Mouse (Mus musculus) gastrocnemius, postnatal 25 days (tissue): Measurements from ENCODE around the gene Zbtb3. TPM values are rescaled to one million over a fixed set of nuclear protein-coding genes. Genes with fewer than 3 reads are reported as not detected.
A peak's percentile ranks its signal among the peaks of the same experiment; 100 is the strongest.

Experiments used
- DNase-seq: peaks from one replicate; pipeline ENCODE4 v3.0.0; 2022
- total RNA-seq, 2 experiments: library from RNA; stranded (reverse); gene quantifications; 1 replicate in 1 of 2; 2 replicates in 1 of 2; pipeline ENCODE4 v1.2.3; 2021

Gene Zbtb3
- total RNA-seq, 2 experiments from 2014 or later: 0.43 to 0.56 TPM

GRCm38 (mm10) chr19:8839908-8840791 is 37.8 kb downstream of the Zbtb3 start:
- peak; percentile 57 for DNase-seq

- DNase-seq: no peak
Observed at GRCm38 (mm10) chr19:8841012-8841411, 38.7 kb downstream of the Zbtb3 start.

- no peak for DNase-seq
Observed at GRCm38 (mm10) chr19:8842961-8843360, 40.6 kb downstream of the Zbtb3 start.

- peak; percentile 44 for DNase-seq
Observed at GRCm38 (mm10) chr19:8844371-8845129, 42.2 kb downstream of the Zbtb3 start.

- DNase-seq: no peak
Observed at GRCm38 (mm10) chr19:8848356-8848755, 46.0 kb downstream of the Zbtb3 start.

- DNase-seq: peak; percentile 78
Observed at GRCm38 (mm10) chr19:8850402-8850901, 48.1 kb downstream of the Zbtb3 start, which contains the start of gene Lrrn4cl. Gene Lrrn4cl (plus strand): TSS chr19:8850768.

GRCm38 (mm10) chr19:8851639-8852038 is 49.3 kb downstream of the Zbtb3 start:
- DNase-seq: no peak

- DNase-seq: peak; percentile 70
Observed at GRCm38 (mm10) chr19:8852236-8852928, 50.0 kb downstream of the Zbtb3 start.

- DNase-seq: no peak
Observed at GRCm38 (mm10) chr19:8853117-8853516, 50.8 kb downstream of the Zbtb3 start.

Other genes with a start within 250 kb of the Zbtb3 start
- not detected for gene Slc22a8, start 211.3 kb upstream of the Zbtb3 start, total RNA-seq
- gene Slc22a6, start 184.5 kb upstream of the Zbtb3 start, total RNA-seq: not detected
- gene Chrm1, start 138.8 kb upstream of the Zbtb3 start, total RNA-seq: not detected
- gene Slc3a2, start 79.2 kb upstream of the Zbtb3 start, total RNA-seq: 10 to 100 TPM; 26.7 to 34.6 TPM
- gene Wdr74, start 66.7 kb upstream of the Zbtb3 start, total RNA-seq: 10 to 100 TPM; 16.9 to 18.2 TPM
- not detected for gene 1700092M07Rik, start 61.8 kb upstream of the Zbtb3 start, total RNA-seq
- gene Stx5a, start 61.1 kb upstream of the Zbtb3 start, total RNA-seq: 10 to 100 TPM; 20.9 to 21.6 TPM
- gene Nxf1, start 45.5 kb upstream of the Zbtb3 start, total RNA-seq: 10 to 100 TPM; 32.4 to 33.8 TPM
- gene Tmem223, start 31.6 kb upstream of the Zbtb3 start, total RNA-seq: 10 to 100 TPM; 82.8 to 87.5 TPM
- gene Tmem179b, start 28.1 kb upstream of the Zbtb3 start, total RNA-seq: 1 to 10 TPM; 8.3 to 9.8 TPM
- 1 to 10 TPM; 4.8 to 5.8 TPM for gene Taf6l, start 16.1 kb upstream of the Zbtb3 start, total RNA-seq
- 10 to 100 TPM; 29.3 to 34.7 TPM for gene Polr2g, start 4.0 kb upstream of the Zbtb3 start, total RNA-seq
- gene Ttc9c, start 16.8 kb downstream of the Zbtb3 start, total RNA-seq: 10 to 100 TPM; 10.9 to 13.1 TPM
- gene Hnrnpul2, start 17.5 kb downstream of the Zbtb3 start, total RNA-seq: 10 to 100 TPM; 34.7 to 38.6 TPM
- not detected for gene AC129217.1, start 27.2 kb downstream of the Zbtb3 start, total RNA-seq
- gene Bscl2, start 34.9 kb downstream of the Zbtb3 start, total RNA-seq: 10 to 100 TPM; 15.7 to 20.8 TPM
- not detected for gene Gng3, start 36.6 kb downstream of the Zbtb3 start, total RNA-seq
- gene Lrrn4cl, start 48.2 kb downstream of the Zbtb3 start, total RNA-seq: 10 to 100 TPM in 1 of 2 experiments, 1 to 10 TPM in 1; 6.8 to 10.9 TPM
- gene Ubxn1, start 68.9 kb downstream of the Zbtb3 start, total RNA-seq: 100 to 1,000 TPM; 190 to 208 TPM
- gene Uqcc3, start 78.4 kb downstream of the Zbtb3 start, total RNA-seq: 10 to 100 TPM; 50.8 to 57.0 TPM
- 10 to 100 TPM in 1 of 2 experiments, 1 to 10 TPM in 1; 4.8 to 10.3 TPM for gene Lbhd1, start 81.2 kb downstream of the Zbtb3 start, total RNA-seq
- not detected for gene Gm49403, start 81.4 kb downstream of the Zbtb3 start, total RNA-seq
- gene 1810009A15Rik, start 86.3 kb downstream of the Zbtb3 start, total RNA-seq: 10 to 100 TPM; 13.1 to 18.0 TPM
- not detected for gene Gm49416, start 86.4 kb downstream of the Zbtb3 start, total RNA-seq
- gene Ints5, start 90.5 kb downstream of the Zbtb3 start, total RNA-seq: 1 to 10 TPM; 8.3 to 9.4 TPM
- gene Ganab, start 95.5 kb downstream of the Zbtb3 start, total RNA-seq: 10 to 100 TPM; 23.1 to 25.9 TPM
- gene B3gat3, start 117.8 kb downstream of the Zbtb3 start, total RNA-seq: 10 to 100 TPM; 27.2 to 28.3 TPM
- 10 to 100 TPM in 1 of 2 experiments, 1 to 10 TPM in 1; 6.7 to 18.4 TPM for gene Rom1, start 126.8 kb downstream of the Zbtb3 start, total RNA-seq
- gene Eml3, start 127.0 kb downstream of the Zbtb3 start, total RNA-seq: 1 to 10 TPM; 6.0 to 7.2 TPM
- gene Mta2, start 139.3 kb downstream of the Zbtb3 start, total RNA-seq: 10 to 100 TPM; 19.5 to 21.9 TPM
- 1 to 10 TPM; 5.7 to 7.2 TPM for gene Tut1, start 151.3 kb downstream of the Zbtb3 start, total RNA-seq
- gene Eef1g, start 164.5 kb downstream of the Zbtb3 start, total RNA-seq: 100 to 1,000 TPM; 464 to 492 TPM
- gene Ahnak, start 186.7 kb downstream of the Zbtb3 start, total RNA-seq: 100 to 1,000 TPM; 183 to 204 TPM